Mouse (Mus musculus): ENCODE results near the gene Eid1.

DNA sequence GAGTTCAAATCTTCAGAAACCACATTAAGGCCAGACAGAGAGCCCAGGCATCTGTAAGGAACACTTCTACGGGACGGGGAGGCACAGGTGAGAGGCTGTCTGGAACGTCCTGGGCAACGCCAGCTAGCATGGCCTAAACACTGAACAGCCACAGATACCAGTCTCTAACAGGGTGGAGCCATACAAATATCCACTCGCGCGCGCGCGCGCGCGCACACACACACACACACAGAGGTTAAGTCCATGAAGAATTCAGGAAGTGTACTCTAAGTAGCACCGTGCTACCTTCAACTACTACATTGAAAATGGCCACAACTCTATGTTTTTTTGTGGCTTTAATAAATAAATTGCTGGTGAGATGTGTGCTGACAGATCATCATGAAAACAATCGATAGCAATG is 49.7 kb upstream of the Eid1 start:
- TF ChIP-seq POLR2A (IDR thresholded peaks at IDR 0.05; ENCODE audit: insufficient read length, low read depth) (no peak), TCF12 (IDR thresholded peaks at IDR 0.05; ENCODE audit: insufficient read depth, poor library complexity, severe bottlenecking) (no peak), CEBPB (IDR thresholded peaks at IDR 0.05; ENCODE audit: insufficient read depth, poor library complexity, severe bottlenecking) (no peak), MAX (IDR thresholded peaks at IDR 0.05; ENCODE audit: low read depth) (no peak), POLR2AphosphoS2 (IDR thresholded peaks at IDR 0.05; ENCODE audit: insufficient read length, low read depth) (no peak), MYOD1 (IDR thresholded peaks at IDR 0.05; ENCODE audit: control insufficient read depth in 1 of 3, insufficient read length in 2 of 3, low read depth in 2 of 3) (no peak), E2F4 (IDR thresholded peaks at IDR 0.05; ENCODE audit: insufficient read depth) (no peak), USF1 (IDR thresholded peaks at IDR 0.05; ENCODE audit: low read depth) (no peak)

Measured in myocyte (in vitro differentiated cells).